Mouse (Mus musculus) neutrophil, adult 5-6 weeks (primary cell): ENCODE measurements around the gene Cidec. TPM values are rescaled to one million over a fixed set of nuclear protein-coding genes. Genes with fewer than 3 reads are reported as not detected.

ENCODE experiments used
- ATAC-seq: fragments of 151-379, 151-347 bp; 2 replicates; pipeline ENCODE4 v1.8.0; 2017; ENCODE audit warnings: mild to moderate bottlenecking, moderate TSS enrichment; ENCODE audit not compliant: insufficient number of reproducible peaks, poor library complexity, low FRiP score, severe bottlenecking; ENCODE audit errors: extremely low read depth
- total RNA-seq: library from RNA; stranded (forward); fragments of 200-1000 nt; gene quantifications from 2 replicates; pipeline ENCODE4 v1.2.3, GENCODE M21; 2017

Cidec gene
- total RNA-seq, 1 experiment from 2014 or later, result not detected

DNA sequence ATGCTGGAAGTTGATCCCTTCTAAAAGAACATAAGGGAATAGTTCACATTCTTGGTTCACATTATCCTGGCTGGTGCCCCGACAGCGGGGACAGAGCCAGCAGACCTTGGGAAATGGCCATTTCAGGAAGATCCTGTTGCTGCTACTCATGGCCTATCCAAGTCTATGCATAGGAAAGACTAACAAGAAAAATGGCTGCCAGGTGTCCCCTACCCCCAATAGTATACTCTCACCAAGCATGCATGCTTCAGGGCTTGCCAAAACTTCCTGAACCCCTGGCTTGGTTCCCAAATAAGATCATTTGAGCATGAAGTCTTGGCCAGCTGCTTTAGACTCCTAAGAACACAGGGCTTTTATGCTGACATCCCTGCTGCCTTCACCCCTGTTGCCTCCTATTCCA is 16.3 kb upstream of the Cidec start:
- no peak for ATAC-seq

DNA sequence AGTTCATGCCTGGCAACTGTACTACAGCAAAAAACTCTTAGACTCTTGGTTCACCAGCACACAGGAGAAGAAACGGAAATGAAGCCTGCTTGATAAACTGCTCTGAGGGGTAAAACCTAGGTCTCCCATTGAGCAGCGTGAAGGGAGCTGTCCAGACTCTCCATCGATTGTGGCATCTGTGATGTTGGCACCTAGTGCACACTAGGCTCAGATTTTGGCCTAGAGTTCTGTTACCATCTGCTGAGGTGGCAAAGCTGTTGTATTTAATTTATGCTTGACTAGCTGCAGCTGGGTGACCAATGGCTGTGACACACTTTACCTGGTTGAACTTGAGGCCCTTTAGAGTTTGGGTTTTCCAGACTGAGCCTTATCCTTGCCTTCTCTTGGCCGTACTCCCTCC is 12.1 kb upstream of the Cidec start:
- ATAC-seq, result no peak

DNA sequence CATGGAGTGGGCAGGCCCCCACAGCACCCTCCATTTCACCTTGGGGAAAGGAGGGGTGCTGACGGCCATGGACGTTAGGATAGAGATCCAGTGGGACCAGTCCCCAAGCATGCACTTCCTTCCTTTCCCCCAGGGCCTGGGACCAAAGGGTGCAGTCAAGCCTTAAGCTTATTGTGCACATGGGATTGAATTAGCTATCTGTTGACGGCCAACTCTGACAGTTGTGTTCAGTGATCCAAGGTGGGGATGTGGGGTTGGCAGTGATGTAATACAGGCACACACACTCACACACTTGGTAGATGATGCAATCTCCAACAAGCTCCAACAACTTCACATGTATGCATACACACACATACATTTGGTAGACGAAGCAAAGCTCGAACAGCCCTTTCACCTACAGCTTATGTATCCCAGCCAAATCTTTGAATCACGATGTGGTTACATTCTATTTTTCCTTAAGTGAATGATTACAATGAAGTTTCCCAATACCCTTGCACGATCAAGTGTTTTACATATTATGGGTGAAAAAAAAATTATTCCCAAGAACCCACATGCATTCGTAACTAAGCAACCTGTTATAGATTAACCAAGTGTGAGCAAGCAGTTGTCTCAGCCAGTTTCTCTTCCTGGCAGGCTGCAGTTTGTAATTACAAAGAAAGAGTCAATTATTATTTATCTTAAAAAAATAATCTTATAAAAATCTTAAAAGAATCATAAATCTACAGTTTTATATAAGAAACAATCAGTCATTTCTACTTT is 8.8 kb upstream of the Cidec start:
- ATAC-seq, result no peak

DNA sequence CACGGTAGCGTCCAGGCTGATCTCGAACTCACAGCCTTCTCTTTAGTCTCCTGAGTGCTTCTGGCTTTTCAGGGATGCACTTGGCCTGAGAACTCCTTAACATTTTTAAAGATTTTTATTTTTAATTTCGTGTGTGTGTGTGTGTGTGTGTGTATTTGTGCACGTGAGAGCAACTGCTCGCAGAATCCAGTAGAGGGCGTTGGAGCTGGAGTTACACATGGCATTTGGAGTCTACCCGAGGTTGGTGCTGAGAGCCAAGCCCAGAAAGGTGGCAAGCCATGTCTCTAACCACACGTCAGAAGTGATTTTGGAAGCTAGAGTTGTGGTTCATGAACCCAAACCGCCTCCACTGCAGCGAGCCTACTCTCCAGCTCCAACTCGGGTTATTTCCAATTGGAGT is 7.5 kb upstream of the Cidec start:
- ATAC-seq, result no peak

DNA sequence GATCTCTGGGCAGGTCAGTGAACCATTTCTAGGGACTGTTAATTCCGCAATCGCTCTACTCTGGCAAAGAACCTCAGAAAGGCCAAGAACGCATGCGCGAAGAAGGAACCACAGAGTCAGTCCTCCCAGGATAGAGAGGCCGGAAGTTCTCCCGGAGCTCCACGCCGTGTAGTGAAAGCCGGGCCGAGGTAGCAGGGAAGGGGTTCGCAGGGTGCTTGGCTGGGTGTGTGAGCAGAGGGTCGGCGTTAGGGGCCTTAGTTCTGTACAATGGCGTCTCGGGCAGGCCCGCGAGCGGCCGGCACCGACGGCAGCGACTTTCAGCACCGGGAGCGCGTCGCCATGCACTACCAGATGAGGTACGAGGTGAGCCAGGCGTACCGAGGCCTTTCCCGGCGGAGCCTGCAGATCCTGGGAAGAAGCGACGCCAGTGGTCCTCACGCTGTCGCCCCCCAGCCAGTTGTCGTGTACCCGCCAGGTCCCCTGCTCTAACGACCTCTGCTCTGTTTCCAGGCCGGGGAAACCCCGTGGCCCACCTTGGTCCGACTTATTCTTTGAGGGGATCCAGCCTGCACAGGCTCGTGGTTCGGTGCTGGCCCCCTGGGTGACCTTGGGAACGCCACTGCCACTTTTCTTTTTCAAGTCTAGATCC is 7.0 kb upstream of the Cidec start, which contains the start of gene Jagn1:
Jagn1 (plus strand) TSS at position 128 of the 649 bp plus-strand sequence.
- peak; percentile 76 for ATAC-seq

DNA sequence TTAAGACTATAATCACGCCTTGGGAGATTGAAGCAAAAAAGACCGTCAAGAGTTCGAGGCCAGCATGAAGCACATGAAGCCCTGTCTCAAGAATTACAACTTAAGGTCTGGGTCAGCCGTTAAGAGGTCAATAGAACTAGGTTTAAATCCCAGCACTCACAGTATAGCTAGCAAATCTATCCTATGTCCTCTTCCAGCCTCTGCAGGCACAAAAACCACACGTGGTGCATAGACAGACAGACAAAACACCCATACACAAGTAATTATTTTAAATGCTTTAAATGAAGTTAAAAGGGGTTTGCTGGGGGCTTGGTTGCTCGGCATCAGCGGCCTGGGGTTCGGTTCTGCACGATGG is 6.5 kb upstream of the Cidec start:
- no peak for ATAC-seq

DNA sequence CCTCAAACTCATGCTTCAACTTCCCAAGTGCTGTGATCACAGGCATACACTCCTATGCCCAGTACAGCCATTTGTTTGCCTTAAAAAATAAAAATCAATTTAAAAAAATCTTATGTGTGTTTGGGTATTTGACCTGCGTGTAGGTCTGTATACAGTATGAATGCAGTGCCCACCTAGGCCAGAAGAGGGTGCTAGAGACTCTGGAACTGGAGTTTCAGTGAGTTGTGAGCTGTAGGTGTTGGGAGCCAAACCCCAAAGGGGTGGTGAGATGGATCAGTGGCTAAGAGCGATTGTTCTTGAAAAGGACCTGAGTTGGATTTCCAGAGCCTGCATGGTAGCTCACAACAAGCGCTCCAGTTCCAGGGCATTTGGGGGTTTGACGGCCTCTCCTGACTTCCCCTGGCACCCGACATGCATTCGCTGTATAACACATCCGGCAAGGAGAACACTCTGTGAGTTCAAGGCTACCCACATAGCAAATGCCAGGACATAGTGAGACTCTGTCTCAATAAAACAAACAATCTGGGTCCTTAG is 5.7 kb upstream of the Cidec start:
- peak; percentile 78 for ATAC-seq

DNA sequence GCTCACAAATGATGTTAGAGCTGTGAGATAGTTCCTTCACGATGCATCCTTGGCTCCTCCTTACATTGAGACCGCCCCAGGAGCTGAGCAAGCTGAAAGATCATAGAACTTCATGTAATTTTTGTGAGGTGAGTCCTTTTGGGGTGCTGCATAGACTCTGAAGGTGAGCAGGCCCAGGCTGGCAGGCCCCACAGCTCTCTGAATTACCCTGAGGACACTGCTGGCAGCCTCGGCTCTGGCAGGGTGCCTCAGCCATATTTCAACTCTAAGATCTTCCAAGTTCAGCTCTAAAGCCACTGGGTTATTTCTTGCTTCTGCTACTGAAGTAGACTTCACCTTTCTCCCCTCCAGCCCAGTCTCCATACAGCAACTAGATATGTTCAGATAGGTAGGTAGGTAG is 5.1 kb upstream of the Cidec start:
- ATAC-seq, result no peak

DNA sequence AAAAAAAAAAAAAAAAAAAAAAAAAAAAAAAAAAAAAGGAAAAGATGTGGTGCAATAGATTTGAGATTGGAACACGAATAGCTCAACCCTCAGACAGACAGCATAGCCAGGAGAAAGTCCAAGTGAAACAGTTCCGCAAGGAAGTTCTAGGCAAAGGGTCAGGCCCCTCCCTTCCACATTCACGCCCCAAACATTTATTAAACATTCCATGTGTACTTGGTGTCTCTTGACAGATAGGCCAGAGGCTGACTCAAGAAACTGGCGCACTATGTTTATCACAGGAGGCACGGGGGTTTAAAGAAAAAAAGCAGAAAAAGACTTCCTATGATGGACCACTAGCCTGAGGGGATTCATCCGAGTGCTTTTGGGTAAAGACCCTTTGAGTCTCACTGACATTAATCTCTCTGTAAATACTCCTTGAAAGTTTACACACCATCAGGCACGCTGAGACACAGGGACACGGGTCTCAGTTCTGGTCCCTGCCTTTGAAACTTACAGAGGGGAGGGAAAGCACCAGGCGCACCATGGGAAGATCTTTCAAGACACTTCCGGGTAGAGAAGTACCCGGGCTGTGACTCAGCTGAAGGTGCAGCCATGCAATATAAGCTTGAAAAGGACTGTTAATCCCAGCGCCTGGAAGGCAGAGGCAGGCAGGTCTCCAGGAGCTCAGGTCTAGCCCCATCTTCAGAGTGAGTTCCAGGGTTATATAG is 3.3 kb upstream of the Cidec start:
- ATAC-seq, result no peak

DNA sequence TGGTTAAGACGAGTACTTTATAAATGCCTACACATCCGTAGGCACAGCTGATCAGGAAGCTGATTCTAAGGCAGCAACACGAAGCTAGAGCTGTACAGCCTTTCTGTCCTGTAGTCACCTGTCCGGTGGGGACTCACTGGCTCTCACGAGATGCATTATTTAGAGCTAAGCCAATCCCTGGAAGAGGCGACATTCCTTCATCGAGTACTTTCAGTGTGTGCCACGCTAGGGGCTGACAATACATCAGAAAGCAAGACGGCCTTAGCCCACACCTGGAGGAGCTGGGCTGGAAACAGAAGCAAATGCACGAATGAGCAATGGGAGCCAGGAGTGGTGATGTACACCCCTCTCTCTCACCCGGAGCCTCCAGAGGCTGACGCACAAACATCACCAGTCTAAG is 1.6 kb upstream of the Cidec start:
- no peak for ATAC-seq

DNA sequence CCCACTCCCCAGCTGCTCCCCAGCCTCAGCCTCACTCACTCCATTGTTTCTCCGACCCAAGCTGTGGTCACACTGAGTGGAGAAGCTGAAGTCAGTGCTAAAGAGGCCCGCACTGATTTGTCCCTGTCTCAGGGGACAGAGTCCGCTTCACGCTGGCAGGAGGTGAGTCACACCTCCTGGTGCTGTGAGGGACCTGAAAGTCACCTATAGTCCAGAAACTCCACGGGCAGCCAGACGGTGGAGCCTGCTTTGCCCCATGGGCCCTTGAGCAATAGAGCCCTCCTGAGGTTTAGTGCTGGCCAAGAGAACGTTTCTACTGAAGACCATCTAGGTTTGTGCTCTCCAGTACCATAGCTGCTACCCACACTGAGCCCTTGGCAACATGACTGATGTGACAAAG is 869 bp downstream of the Cidec start:
- ATAC-seq, result no peak

DNA sequence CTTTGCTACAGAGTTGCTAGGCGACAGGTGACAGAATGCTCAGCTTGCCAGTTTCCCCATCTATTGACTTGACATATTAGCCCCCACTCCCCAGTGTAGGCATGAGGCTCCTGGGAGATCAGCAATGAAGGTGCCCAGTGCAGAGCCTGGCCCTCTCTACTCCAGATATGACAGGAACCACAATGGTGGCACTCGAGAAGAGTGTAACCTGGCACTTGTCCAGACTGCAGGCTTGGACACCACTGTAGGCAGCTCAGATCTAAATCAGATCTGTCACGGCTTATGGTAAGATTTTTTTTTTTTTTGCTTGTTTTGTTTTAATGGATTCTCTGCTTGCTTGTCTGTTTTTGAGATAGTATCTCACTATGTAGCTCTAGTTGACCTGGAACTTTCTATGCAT is 1.9 kb downstream of the Cidec start:
- ATAC-seq, result no peak

DNA sequence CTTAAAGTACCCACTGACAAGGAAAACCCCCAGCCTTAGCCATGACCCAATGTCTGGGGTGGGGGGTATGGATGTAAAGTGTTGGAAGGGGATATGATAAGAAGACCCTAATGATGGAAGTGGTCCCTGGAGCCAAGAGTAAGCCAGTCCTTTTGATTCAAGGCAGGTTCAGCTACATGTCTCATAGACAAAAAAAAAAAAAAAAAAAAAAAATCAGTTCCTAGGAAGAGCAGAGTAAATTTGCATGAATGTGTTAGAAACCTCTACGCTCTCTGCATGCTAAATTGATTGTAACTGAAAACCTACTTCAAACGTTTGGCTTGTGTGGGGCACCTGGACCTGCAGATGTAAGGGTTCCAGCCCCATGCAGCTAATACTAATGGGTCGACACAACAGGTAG is 3.8 kb downstream of the Cidec start:
- no peak for ATAC-seq

DNA sequence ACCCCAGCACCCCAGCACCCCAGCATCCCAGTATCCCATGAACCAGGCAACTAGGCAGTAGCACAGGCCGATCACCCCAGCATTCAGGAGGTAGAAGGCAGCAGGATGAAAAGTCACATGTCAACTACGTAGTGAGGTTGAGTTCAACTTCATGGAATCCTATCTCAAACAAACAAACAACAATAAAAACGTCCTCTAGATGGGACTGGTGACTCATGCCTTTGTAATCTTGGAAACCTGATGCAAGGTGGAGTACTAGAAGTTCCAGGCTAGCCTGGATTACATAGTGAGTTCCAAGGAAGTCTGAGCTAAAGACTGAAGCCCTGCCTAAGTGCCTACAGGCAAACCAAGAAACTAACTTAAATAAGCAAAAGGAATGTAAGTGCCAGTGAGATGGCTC is 4.7 kb downstream of the Cidec start:
- ATAC-seq, result no peak

DNA sequence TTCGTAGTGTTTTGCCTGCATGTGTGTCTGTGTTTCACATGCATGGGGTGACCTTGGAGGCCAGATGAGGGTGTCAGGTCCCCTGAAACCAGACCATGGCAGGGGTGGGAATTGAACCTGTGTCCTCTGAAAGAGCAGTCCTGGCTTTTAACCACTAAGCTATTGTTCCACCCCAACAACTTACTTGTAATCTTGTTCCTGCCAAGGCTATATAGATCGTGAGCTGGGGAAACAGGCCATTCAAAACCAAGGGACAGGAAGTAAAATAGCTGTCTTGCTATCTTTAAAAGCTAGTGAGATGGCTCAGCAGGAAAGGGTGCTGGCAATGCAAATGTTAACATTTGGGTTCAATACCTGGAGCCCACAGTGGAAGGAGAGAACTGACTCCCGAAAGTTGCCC is 5.6 kb downstream of the Cidec start:
- ATAC-seq, result no peak

DNA sequence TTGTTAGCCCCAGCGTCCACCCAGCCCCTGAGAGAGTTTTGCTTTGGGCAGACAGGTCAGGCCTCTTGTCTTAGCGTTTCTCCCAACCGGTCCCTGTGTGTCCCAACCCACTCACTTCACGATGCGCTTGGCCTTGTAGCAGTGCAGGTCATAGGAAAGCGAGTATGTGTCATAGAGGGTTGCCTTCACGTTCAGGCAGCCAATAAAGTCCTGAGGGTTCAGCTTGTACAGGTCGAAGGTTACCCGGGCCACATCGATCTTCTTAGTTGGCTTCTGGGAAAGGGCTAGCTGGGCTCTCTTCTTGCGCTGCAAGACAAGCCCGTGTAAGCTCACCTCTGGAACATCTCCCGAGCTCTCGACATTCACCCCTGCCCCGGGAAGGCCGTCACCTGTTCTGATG is 7.6 kb downstream of the Cidec start:
- no peak for ATAC-seq

DNA sequence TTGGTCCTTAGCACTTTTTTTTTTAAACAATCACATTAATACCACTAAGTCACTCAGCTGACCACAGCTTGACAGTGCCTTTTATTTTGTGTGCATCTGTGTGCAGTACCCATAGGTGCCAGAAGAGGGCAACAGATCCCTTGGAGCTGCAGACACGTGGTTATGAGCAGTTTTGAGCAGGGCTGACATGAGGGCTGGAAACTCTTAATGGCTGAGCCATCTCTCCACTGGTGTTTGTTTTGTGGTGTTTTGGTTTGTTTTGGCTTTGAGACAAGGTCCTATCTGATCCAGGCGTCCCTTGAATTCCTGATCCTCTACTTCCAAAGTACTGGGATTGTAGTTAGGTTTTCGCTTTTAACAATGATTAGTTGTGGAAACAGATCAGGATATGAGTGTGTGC is 8.2 kb downstream of the Cidec start:
- ATAC-seq, result peak; percentile 62

DNA sequence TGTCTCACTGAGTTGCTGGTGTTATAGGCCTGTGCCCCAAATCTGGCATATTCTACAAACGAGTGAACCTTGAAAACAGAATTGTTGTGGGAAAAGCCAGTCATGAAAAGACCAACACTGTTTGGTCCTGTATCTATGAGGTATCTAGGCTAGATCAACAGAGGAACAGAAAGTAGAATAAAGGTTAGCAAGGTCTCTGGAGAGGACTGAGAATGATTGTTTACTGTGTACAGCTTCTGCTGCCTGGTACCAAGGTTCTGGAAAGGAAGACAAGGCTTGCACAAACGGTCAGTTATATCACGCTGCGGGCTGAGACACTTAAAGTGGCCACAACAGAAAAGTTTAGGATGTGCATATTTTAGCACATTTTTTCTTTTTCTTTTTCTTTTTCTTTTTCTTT is 8.9 kb downstream of the Cidec start:
- no peak for ATAC-seq

DNA sequence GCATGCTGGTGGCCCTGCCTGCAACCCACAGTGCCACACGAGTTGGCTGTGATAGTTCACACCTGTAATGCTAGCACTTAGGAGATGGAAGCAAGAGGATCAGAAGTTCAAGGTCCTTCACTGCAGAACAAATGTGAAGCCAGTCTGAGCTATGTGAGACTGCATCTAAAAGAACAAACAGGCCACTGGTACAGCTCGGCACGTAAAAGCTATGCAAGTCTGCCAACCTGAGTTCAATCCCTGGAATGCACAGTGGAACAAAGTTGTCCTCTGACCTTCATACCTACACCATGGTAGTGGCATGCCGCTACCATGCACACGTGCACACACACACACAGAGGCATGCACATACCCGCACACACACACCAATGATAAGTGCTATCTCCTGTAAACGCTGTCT is 11.4 kb downstream of the Cidec start:
- no peak for ATAC-seq

DNA sequence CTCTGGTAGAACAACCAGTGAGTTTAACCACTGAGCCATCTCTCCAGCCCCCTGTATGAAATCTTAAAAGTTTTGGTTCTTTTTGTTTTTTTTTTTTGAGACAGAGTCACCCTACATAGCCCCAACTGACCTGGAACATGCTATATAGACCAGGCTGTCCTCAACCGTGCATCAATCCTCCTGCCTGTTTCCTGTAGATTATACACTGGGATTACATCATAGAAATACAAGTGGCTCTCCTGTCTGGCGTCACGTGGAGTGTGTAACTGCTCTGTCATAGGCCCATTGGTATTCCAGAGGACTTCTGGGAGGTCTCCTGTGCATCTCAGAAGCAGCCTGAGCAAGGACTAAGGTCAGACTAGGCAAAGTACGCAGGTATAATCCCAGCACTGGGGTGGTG is 12.6 kb downstream of the Cidec start:
- no peak for ATAC-seq
